Mouse (Mus musculus) CH12.LX (cell line): ENCODE results near the gene Myo5a. TPM values are rescaled to one million over a fixed set of nuclear protein-coding genes. Genes with fewer than 3 reads are reported as not detected.

Experiments
- DNase-seq: peaks from one replicate; pipeline ENCODE4 v3.0.0-alpha.2; 2013; ENCODE audit errors: extremely low read depth
- H3K27ac ChIP-seq: 2 replicates; pipeline ENCODE4 v1.5.1; 2012; ENCODE audit warnings: low read depth, mild to moderate bottlenecking, control low read depth, moderate library complexity; ENCODE audit not compliant: insufficient read depth
- H3K27me3 ChIP-seq: replicated peaks from 2 replicates; pipeline ENCODE3; 2012; ENCODE audit warnings: inconsistent platforms
- H3K36me3 ChIP-seq, 2 experiments: replicated peaks in 1 of 2; 2 replicates each; pipeline versions ENCODE3 to v1.6.1; 2012; ENCODE audit warnings: inconsistent platforms in 1 of 2, low read length in 1 of 2, mild to moderate bottlenecking in 1 of 2, mixed read lengths in 1 of 2, moderate library complexity in 1 of 2; ENCODE audit not compliant: control insufficient read depth in 1 of 2, insufficient read depth in 1 of 2
- H3K4me1 ChIP-seq, 2 experiments: 2 replicates each; pipeline ENCODE4 v1.6.1; 2012; ENCODE audit warnings: inconsistent platforms in 1 of 2, moderate library complexity in 1 of 2; ENCODE audit not compliant: insufficient read depth in 2 of 2, control insufficient read depth in 1 of 2
- H3K4me2 ChIP-seq: 2 replicates; pipeline ENCODE4 v1.6.1; 2012; ENCODE audit warnings: low read depth, mild to moderate bottlenecking, control low read depth; ENCODE audit not compliant: poor library complexity, insufficient read depth, severe bottlenecking
- H3K4me3 ChIP-seq, 3 experiments: fragments of 150-350 bp in 1 of 3; sonication (generic) in 1 of 3; replicated peaks in 1 of 3; 2 replicates each; pipeline versions ENCODE3 to v1.5.1; 2011 to 2012; ENCODE audit warnings: low read depth in 2 of 3, low read length in 2 of 3, mild to moderate bottlenecking in 2 of 3, moderate library complexity in 2 of 3, control low read depth in 1 of 3, improper control_type of control experiment in 1 of 3, inconsistent platforms in 1 of 3, mixed read lengths in 1 of 3; ENCODE audit not compliant: poor library complexity in 1 of 3
- H3K79me2 ChIP-seq: replicated peaks from 2 replicates; pipeline ENCODE4 v1.6.1; 2012; ENCODE audit warnings: mild to moderate bottlenecking, moderate library complexity; ENCODE audit not compliant: control insufficient read depth, poor library complexity, insufficient read depth, severe bottlenecking; ENCODE audit errors: extremely low read depth
- H3K9ac ChIP-seq: 2 replicates; pipeline ENCODE4 v1.6.1; 2012; ENCODE audit warnings: low read depth, mild to moderate bottlenecking, control low read depth, moderate library complexity; ENCODE audit not compliant: insufficient read depth
- H3K9me3 ChIP-seq: replicated peaks from 2 replicates; pipeline ENCODE3; 2012; ENCODE audit warnings: low read length, inconsistent platforms, mixed read lengths
- BHLHE40 ChIP-seq: IDR thresholded peaks from 2 replicates; pipeline ENCODE4 v1.6.1; 2011; ENCODE audit warnings: mild to moderate bottlenecking, low read depth, low read length, improper control_type of control experiment
- CHD2 ChIP-seq: IDR thresholded peaks from 2 replicates; pipeline ENCODE4 v1.6.1; 2011; ENCODE audit warnings: low read length, improper control_type of control experiment
- E2F4 ChIP-seq: IDR thresholded peaks from 2 replicates; pipeline ENCODE4 v1.6.1; 2011; ENCODE audit warnings: low read depth, low read length, improper control_type of control experiment; ENCODE audit not compliant: insufficient replicate concordance
- ELF1 ChIP-seq: IDR thresholded peaks from 2 replicates; pipeline ENCODE4 v1.6.1; 2014; ENCODE audit warnings: low read depth, mild to moderate bottlenecking, inconsistent platforms, low read length, improper control_type of control experiment
- GABPA ChIP-seq: IDR thresholded peaks from 2 replicates; pipeline ENCODE4 v1.6.1; 2012; ENCODE audit warnings: low read depth, low read length, improper control_type of control experiment, inconsistent platforms; ENCODE audit not compliant: insufficient replicate concordance
- HCFC1 ChIP-seq: IDR thresholded peaks from 2 replicates; pipeline ENCODE4 v1.6.1; 2012; ENCODE audit warnings: low read depth, mild to moderate bottlenecking, inconsistent platforms, low read length, improper control_type of control experiment
- JUN ChIP-seq: IDR thresholded peaks from 2 replicates; pipeline ENCODE4 v1.6.1; 2011; ENCODE audit warnings: low read depth, mild to moderate bottlenecking, low read length, improper control_type of control experiment, moderate library complexity; ENCODE audit not compliant: insufficient read depth
- JUND ChIP-seq: conservative IDR thresholded peaks from 2 replicates; pipeline ENCODE4 v1.6.1; 2011; ENCODE audit warnings: low read depth, low read length, improper control_type of control experiment
- MAFK ChIP-seq: IDR thresholded peaks from 2 replicates; pipeline ENCODE4 v1.6.1; 2011; ENCODE audit warnings: low read length, improper control_type of control experiment; ENCODE audit not compliant: insufficient replicate concordance
- MAX ChIP-seq: IDR thresholded peaks from 2 replicates; pipeline ENCODE4 v1.6.1; 2011; ENCODE audit warnings: low read length, improper control_type of control experiment
- MAZ ChIP-seq: IDR thresholded peaks from 2 replicates; pipeline ENCODE4 v1.6.1; 2012; ENCODE audit warnings: low read depth, mild to moderate bottlenecking, inconsistent platforms, low read length, improper control_type of control experiment, moderate library complexity
- MYC ChIP-seq: IDR thresholded peaks from 2 replicates; pipeline ENCODE4 v1.6.1; 2011; ENCODE audit warnings: low read depth, mild to moderate bottlenecking, improper control_type of control experiment, low read length
- NELFE ChIP-seq: IDR thresholded peaks from 2 replicates; pipeline ENCODE4 v1.6.1; 2011; ENCODE audit warnings: low read depth, low read length, improper control_type of control experiment
- PAX5 ChIP-seq: IDR thresholded peaks from 2 replicates; pipeline ENCODE4 v1.6.1; 2012; ENCODE audit warnings: low read length, inconsistent platforms, mixed read lengths
- POLR2A ChIP-seq: IDR thresholded peaks from 2 replicates; pipeline ENCODE4 v1.6.1; 2011; ENCODE audit warnings: low read depth, mild to moderate bottlenecking, improper control_type of control experiment, low read length
- POLR2AphosphoS2 ChIP-seq: IDR thresholded peaks from 2 replicates; pipeline ENCODE4 v1.6.1; 2011; ENCODE audit warnings: low read depth, low read length, improper control_type of control experiment
- RAD21 ChIP-seq: IDR thresholded peaks from 2 replicates; pipeline ENCODE4 v1.6.1; 2011; ENCODE audit warnings: low read depth, mild to moderate bottlenecking, low read length, improper control_type of control experiment, moderate library complexity
- RCOR1 ChIP-seq: conservative IDR thresholded peaks from 2 replicates; pipeline ENCODE4 v1.6.1; 2012; ENCODE audit warnings: low read depth, mild to moderate bottlenecking, inconsistent platforms, low read length, improper control_type of control experiment
- SIN3A ChIP-seq: IDR thresholded peaks from 2 replicates; pipeline ENCODE4 v1.6.1; 2012; ENCODE audit warnings: low read length, improper control_type of control experiment, inconsistent platforms
- TBP ChIP-seq: conservative IDR thresholded peaks from 2 replicates; pipeline ENCODE4 v1.6.1; 2011; ENCODE audit warnings: low read depth, low read length, improper control_type of control experiment
- UBTF ChIP-seq: IDR thresholded peaks from 2 replicates; pipeline ENCODE4 v1.6.1; 2012; ENCODE audit warnings: low read depth, mild to moderate bottlenecking, inconsistent platforms, low read length, improper control_type of control experiment, moderate library complexity
- USF1 ChIP-seq: IDR thresholded peaks from 2 replicates; pipeline ENCODE4 v1.6.1; 2014; ENCODE audit warnings: low read depth, mild to moderate bottlenecking, inconsistent platforms, low read length, improper control_type of control experiment
- ZC3H11A ChIP-seq: IDR thresholded peaks from 2 replicates; pipeline ENCODE4 v1.6.1; 2012; ENCODE audit warnings: low read depth, mild to moderate bottlenecking, inconsistent platforms, low read length, improper control_type of control experiment
- ZKSCAN1 ChIP-seq: IDR thresholded peaks from 2 replicates; pipeline ENCODE4 v1.6.1; 2012; ENCODE audit warnings: low read depth, inconsistent platforms, low read length, improper control_type of control experiment, borderline replicate concordance
- dilution Hi-C: fragments of 300-500 bp; cut with MboI; formaldehyde crosslinking; loops from 2 replicates; pipeline ENCODE4 v1.14.3; 2020; ENCODE audit warnings: low sequenced_read_pairs; ENCODE audit not compliant: extremely low pct_unique_long_range_greater_than_20kb, extremely low pct_ligation_motif_present
- in situ Hi-C: fragments of 300-500 bp; cut with MboI; formaldehyde crosslinking; loops from 3 replicates; pipeline ENCODE4 v1.14.3; 2019; ENCODE audit warnings: low sequenced_read_pairs, low pct_ligation_motif_present, low pct_unique_long_range_greater_than_20kb, mixed read lengths
- polyA plus RNA-seq: library from polyadenylated mRNA; unstranded; fragments of >175 nt; gene quantifications from 2 replicates; pipeline ENCODE4 v1.2.1, GENCODE M21; 2012; ENCODE audit warnings: low read depth; ENCODE audit not compliant: insufficient read length
- total RNA-seq, 2 experiments: library from RNA; depleted of rRNA; stranded (reverse); fragments of 300-350 nt in 1 of 2; fragments of >200 nt in 1 of 2; gene quantifications; 2 replicates each; pipeline ENCODE4 v1.2.3; 2012 to 2014

Gene Myo5a
- total and polyA plus RNA-seq, 3 experiments = 55.0 to 107 (median 66.6) TPM

DNA sequence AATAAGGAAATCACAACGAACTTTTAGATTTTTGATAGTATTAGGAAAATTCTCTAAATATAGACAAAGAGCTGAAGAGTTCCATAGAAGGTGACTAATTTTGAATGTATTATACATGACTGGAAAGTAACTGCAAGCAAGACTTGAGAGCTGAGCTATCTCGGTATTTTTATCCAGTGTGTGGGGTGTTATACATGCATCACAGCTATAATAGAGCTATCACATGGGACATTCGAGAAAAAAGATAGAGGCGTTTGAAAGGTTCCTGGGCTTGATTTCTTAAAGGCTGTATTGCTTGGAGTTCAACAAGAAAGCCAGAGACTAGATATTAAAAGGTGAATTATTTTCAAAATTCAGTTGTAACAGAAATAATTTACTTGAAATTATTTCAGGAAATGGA lies 19.0 kb upstream of the Myo5a start:
- H3K36me3 ChIP-seq = peaks cover 15 to 59% of the 10 kb centered on the region in 2 experiments
- H3K27ac ChIP-seq = no peak overlapping the region
- dilution Hi-C loops (no loop called here), in situ Hi-C loops (loop anchor here (10.0 kb wide), 1 partner anchor 233 kb away; no protein-coding TSS in a partner anchor)
- no peak overlapping the region for H3K4me2 ChIP-seq
- no peak for DNase-seq
- H3K27me3 ChIP-seq = no peaks in the 10 kb centered on the region
- H3K9ac ChIP-seq = no peak overlapping the region
- no peak overlapping the region for H3K4me3 ChIP-seq
- no peak for TF ChIP-seq HCFC1
- no peak for TF ChIP-seq JUND
- no peak for TF ChIP-seq MAZ
- no peak for TF ChIP-seq JUN
- no peak for TF ChIP-seq PAX5
- no peak for TF ChIP-seq E2F4
- no peaks in the 10 kb centered on the region for H3K9me3 ChIP-seq
- H3K79me2 ChIP-seq = peaks cover 52% of the 10 kb centered on the region
- peaks cover 4 to 27% of the 10 kb centered on the region in 2 experiments; a peak in 3 of 4 replicates for H3K4me1 ChIP-seq

DNA sequence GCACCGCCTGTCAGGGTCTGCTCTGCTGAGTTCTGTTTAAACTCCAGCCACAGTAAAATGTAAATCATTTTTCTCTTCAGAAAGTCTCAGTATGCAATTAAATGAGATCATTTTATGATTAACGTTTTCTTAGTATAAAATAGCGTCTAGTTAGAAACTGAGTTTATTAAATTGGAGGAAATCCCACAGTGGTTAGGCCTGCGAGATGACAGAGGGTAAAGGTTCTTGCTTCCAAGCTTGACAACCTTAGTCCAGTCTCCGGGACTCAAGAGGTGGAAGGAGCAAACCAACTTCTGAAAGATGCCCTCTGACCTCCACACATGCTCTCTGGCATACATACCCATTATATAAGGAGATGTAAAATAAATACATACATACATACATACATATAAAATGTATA lies 15.8 kb upstream of the Myo5a start:
- peaks cover 33% of the 10 kb centered on the region for H3K79me2 ChIP-seq
- TF ChIP-seq MYC (no peak), RAD21 (no peak), TBP (no peak), MAX (no peak), CHD2 (no peak)
- DNase-seq = no peak
- H3K4me3 ChIP-seq = no peak overlapping the region
- in situ Hi-C loops = loop anchor here (10.0 kb wide), 1 partner anchor 230 kb away; no protein-coding TSS in a partner anchor
- H3K9me3 ChIP-seq = no peaks in the 10 kb centered on the region
- no peaks in the 10 kb centered on the region for H3K27me3 ChIP-seq
- no peak overlapping the region for H3K4me2 ChIP-seq
- no peak overlapping the region for H3K9ac ChIP-seq
- H3K36me3 ChIP-seq = peaks cover 29 to 66% of the 10 kb centered on the region in 2 experiments
- H3K4me1 ChIP-seq = peaks cover 0 to 18% of the 10 kb centered on the region in 2 experiments; a peak in 2 of 4 replicates
- dilution Hi-C loops = no loop called here
- no peak overlapping the region for H3K27ac ChIP-seq

DNA sequence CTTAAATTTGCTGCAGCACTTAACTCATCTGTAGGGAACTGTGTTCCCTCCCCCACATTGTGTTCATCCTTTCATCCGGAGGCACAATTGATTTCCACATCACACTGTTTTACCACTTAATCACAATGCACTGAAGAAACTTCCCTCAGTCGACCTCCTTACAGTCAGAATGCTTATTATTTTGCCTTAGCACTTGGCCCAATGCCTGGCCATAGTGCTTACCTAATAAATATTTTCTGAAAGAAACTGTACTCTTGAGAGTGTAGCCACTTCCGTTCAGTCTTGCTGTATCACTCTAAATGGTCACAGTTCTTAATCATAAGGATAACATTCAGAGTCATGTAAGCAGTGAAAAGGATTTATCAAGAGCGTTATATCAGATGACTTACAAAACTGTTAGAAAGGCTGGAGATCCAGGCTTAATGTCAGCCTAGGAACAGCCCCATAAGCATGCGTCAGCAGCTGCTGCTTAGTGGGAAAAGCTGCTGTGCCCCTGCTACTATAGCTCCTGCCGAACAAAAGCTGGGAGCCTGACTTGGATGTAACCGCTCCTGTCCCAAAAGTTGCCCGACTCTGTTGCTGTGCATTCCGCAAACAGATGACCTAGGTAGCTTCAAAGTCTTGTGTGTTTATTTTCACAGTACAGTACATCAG lies 6.0 kb upstream of the Myo5a start:
- no peaks in the 10 kb centered on the region for H3K79me2 ChIP-seq
- H3K27ac ChIP-seq = no peak overlapping the region
- no peak overlapping the region for H3K4me2 ChIP-seq
- peaks cover 1 to 6% of the 10 kb centered on the region in 2 experiments; a peak in 3 of 4 replicates for H3K4me1 ChIP-seq
- no peak for TF ChIP-seq RAD21
- no peak for TF ChIP-seq BHLHE40
- TF ChIP-seq NELFE = no peak
- no peak for TF ChIP-seq MAZ
- no peak for TF ChIP-seq POLR2A
- no peak for TF ChIP-seq ELF1
- TF ChIP-seq USF1 = no peak
- TF ChIP-seq E2F4 = no peak
- no peak for TF ChIP-seq MAFK
- TF ChIP-seq HCFC1 = no peak
- no peak for TF ChIP-seq JUND
- TF ChIP-seq POLR2AphosphoS2 = no peak
- TF ChIP-seq UBTF = no peak
- no peak for TF ChIP-seq RCOR1
- TF ChIP-seq PAX5 = no peak
- no peak for TF ChIP-seq SIN3A
- no peak for TF ChIP-seq GABPA
- TF ChIP-seq ZKSCAN1 = no peak
- TF ChIP-seq ZC3H11A = no peak
- dilution Hi-C loops (no loop called here), in situ Hi-C loops (no loop called here)
- H3K27me3 ChIP-seq = no peaks in the 10 kb centered on the region
- H3K36me3 ChIP-seq = peaks cover 2 to 18% of the 10 kb centered on the region in 2 experiments
- H3K4me3 ChIP-seq = no peak overlapping the region
- H3K9me3 ChIP-seq = no peaks in the 10 kb centered on the region
- no peak for DNase-seq
- no peak overlapping the region for H3K9ac ChIP-seq
